Mouse (Mus musculus) left cerebral cortex, postnatal 4 days (tissue): ENCODE measurements around the gene Rrp1b. TPM values are rescaled to one million over a fixed set of nuclear protein-coding genes. Genes with fewer than 3 reads are reported as not detected.

Experiments used
- total RNA-seq, 2 experiments: library from RNA; stranded (reverse); gene quantifications; 2 replicates each; pipeline ENCODE4 v1.2.3; 2021

The Rrp1b gene
- total RNA-seq, 2 experiments from 2014 or later = 33.1 to 39.1 TPM

Other genes with a start within 250 kb of the Rrp1b start
- gene Sik1, start 180.3 kb upstream of the Rrp1b start, total RNA-seq = 10 to 100 TPM; 34.7 to 39.7 TPM
- 1 to 10 TPM; 1.4 to 1.6 TPM for gene Hsf2bp, start 249 bp downstream of the Rrp1b start, total RNA-seq
- 10 to 100 TPM; 21.8 to 21.9 TPM for gene Notch3, start 130.8 kb downstream of the Rrp1b start, total RNA-seq
- gene Ephx3, start 153.4 kb downstream of the Rrp1b start, total RNA-seq = under 1 TPM in 1 of 2 experiments, not detected in 1; 0.24 TPM
- 100 to 1,000 TPM; 132 to 137 TPM for gene Brd4, start 248.6 kb downstream of the Rrp1b start, total RNA-seq